Mouse (Mus musculus): Measurements from ENCODE around the gene Gm13285.
A peak's percentile ranks its signal among the peaks of the same experiment; 100 is the strongest.
"Not testable (repeated sequence)": the region's sequence is repeated elsewhere in the genome, so short reads cannot be mapped to it uniquely, and the experiment has no call there.

Gm13285 gene

DNA sequence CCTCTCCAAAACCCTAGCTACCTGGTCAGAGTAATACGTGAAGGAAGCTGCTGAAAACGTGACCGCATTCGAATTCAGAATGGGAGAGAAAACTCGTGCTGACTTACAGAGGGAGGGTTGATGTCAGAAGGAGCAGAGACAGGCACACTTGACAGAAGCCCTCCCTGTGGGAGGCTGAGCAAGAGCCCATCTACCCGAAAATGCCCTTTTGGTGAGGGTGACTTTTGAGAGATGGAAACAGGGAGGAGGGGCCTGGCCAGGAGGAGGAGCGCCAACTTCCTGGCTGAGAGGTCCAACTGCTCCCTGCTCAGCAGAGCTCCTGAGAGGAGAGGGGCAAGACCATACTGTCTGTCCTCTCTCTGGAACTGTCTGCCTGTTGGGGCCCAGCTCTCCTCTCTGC lies at the start of gene Gm13285:
TSS of gene Gm13285 (plus strand) at position 301 of the 400 bp plus-strand sequence.
- not testable (repeated sequence) for DNase-seq (ENCODE audit: low spot score)

DNA sequence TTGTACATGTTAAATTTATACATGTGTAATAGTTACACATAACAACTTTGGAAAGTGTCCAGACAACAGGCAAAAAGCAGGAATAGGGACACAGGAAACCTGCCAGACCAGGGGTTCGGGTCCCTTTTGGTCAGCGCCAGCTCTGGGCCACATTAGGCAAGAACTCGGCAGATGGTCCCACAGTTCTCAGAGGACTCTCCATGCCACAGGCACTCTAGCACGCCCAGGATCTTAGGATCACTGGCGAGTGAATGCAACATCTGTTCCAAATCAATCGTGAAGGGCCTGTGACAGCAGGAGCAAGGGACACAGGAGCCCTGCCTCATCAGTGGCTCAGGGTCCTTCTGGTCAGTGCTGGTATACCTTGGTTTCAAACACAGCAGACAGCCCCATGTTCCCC lies 49.5 kb upstream of the Gm13285 start:
- DNase-seq (ENCODE audit: low spot score), result no peak

DNA sequence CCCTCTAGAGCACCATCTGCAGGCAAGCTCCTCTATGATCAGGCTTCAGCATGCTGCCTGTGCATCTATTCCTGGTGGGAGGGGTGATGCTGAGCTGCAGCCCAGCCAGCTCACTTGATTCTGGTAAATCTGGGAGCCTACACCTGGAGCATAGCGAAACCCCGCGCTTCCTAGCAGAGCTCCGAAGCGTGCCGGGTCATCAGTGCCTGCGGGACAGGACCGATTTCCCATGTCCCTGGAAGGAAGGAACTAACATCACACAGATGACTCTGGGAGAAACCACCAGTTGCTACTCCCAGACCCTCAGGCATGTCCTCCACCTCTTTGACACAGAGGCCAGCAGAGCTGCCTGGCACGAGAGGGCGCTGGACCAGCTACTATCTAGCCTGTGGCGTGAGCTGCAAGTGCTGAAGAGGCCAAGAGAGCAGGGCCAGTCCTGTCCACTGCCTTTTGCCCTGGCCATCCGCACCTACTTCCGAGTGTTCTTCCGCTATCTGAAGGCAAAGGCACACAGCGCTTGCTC lies 44.6 kb upstream of the Gm13285 start, which contains the start of gene Gm13271:
TSS of gene Gm13271 (plus strand) at position 51 of the 523 bp plus-strand sequence.
- DNase-seq (ENCODE audit: low spot score), result peak; percentile 78

DNA sequence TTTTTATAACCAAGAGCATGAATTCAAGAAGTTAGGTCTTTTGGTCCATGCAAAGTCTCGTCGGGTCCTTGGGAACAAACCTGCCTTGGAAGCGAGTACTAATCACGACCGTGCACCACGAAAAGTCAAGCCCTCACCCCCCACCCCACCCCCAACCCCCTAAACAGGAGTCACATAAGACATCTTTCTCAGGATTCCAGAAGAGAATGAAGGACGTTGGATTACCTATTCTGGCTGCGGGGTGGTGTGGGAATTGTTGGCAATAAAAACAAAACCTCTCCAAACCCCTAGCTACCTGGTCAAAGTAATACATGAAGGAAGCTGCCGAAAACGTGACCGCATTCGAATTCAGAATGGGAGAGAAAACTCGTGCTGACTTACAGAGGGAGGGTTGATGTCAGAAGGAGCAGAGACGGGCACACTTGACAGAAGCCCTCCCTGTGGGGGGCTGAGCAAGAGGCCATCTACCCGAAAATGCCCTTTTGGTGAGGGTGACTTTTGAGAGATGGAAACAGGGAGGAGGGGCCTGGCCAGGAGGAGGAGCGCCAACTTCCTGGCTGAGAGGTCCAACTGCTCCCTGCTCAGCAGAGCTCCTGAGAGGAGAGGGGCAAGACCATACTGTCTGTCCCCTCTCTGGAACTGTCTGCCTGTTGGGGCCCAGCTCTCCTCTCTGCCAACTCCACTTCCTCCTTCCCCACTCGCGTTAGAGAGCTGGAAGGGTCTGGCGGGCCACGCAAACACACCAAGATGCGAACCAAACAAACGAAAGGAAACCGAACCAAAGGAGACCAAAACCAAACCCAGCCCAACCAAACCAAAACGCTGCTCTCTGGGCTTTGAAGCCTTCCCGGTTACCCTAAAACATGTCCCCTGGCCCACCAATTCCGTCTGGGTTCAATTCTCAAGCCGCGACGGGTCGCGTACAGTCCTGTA lies 42.6 kb upstream of the Gm13285 start:
- not testable (repeated sequence) for DNase-seq (ENCODE audit: low spot score)

DNA sequence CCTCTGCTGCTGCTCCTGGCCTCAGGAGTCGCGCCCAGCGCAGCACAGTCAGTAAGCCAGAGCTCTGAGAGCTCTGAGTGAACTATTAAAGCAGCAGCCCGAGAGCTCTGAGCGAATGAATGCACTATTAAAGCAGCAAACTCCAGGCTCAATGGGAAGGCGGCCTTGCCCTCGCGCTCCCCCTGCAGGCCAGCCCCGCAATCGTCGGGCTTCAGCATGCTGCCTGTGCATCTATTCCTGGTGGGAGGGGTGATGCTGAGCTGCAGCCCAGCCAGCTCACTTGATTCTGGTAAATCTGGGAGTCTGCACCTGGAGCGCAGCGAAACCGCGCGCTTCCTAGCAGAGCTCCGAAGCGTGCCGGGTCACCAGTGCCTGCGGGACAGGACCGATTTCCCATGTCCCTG lies 41.8 kb upstream of the Gm13285 start:
- DNase-seq (ENCODE audit: low spot score), result peak; percentile 84

DNA sequence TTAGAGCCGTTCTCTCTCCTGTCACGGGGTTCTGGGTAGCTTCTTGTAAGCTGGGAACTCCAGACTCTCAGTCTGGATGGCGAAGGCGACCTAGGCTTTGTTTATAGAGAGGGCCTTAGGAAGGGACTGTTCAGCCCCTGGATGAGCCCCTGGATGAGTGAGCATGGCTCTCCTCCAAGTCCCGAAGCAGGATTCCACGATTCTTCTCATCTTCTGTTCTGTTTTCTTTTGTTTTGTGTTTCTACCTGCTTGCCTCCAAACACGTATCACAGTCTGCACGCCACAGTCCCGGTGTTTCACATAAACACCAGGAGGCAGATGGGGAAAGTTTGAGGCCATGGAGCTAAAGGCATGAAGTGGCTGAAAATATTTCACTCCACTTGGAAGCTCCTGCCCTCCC lies 40.7 kb upstream of the Gm13285 start:
- not testable (repeated sequence) for DNase-seq (ENCODE audit: low spot score)

DNA sequence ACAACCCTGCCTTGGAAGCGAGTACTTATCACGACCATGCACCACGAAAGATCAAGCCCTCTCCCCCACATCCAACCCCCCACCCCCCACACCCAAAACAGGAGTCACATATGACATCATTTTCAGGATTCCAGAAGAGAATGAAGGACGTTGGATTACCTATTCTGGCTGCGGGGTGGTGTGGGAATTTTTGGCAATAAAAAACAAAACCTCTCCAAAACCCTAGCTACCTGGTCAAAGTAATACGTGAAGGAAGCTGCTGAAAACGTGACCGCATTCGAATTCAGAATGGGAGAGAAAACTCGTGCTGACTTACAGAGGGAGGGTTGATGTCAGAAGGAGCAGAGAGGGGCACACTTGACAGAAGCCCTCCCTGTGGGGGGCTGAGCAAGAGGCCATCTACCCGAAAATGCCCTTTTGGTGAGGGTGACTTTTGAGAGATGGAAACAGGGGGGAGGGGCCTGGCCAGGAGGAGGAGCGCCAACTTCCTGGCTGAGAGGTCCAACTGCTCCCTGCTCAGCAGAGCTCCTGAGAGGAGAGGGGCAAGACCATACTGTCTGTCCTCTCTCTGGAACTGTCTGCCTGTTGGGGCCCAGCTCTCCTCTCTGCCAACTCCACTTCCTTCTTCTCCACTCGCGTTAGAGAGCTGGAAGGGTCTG lies 39.7 kb upstream of the Gm13285 start, which contains the start of gene Gm13283:
TSS of gene Gm13283 (plus strand) at position 510 of the 659 bp plus-strand sequence.
- peak; percentile 35 for DNase-seq (ENCODE audit: low spot score)

DNA sequence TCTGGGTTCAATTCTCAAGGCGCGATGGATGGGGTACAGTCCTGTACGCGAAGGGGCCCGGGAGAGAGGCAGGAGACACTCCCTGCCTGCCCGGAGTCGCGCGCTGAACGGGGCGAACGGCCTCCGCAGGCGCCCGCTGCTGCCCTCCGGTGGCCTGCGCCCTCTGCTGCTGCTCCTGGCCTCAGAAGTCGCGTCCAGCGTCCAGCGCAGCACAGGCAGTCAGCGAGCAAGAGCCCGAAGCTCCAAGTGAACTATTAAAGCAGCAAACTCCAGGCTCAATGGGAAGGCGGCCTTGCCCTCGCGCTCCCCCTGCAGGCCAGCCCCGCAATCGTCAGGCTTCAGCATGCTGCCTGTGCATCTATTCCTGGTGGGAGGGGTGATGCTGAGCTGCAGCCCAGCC lies 39.0 kb upstream of the Gm13285 start:
- DNase-seq (ENCODE audit: low spot score), result peak; percentile 63

DNA sequence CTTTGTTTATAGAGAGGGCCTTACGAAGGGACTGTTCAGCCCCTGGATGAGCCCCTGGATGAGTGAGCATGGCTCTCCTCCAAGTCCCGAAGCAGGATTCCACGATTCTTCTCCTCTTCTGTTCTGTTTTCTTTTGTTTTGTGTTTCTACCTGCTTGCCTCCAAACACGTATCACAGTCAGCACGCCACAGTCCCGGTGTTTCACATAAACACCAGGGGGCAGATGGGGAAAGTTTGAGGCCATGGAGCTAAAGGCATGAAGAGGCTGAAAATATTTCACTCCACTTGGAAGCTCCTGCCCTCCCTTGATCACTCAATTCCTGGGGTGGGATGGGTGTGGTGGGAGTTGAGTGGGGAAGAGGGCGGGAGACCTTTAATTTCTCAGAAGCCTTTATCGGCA lies 37.7 kb upstream of the Gm13285 start:
- DNase-seq (ENCODE audit: low spot score), result peak; percentile 73

DNA sequence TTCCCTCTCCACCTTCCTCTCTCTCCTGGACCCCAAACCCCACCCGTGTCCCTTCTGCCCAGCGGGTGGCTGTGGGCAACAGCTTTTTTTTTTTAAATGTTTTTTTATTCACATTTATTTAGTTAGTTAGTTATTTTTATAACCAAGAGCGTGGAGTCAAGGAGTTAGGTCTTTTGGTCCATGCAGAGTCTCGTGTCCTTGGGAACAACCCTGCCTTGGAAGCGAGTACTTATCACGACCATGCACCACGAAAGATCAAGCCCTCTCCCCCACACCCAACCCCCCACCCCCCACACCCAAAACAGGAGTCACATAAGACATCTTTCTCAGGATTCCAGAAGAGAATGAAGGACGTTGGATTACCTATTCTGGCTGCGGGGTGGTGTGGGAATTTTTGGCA lies 37.1 kb upstream of the Gm13285 start:
- DNase-seq (ENCODE audit: low spot score), result not testable (repeated sequence)

DNA sequence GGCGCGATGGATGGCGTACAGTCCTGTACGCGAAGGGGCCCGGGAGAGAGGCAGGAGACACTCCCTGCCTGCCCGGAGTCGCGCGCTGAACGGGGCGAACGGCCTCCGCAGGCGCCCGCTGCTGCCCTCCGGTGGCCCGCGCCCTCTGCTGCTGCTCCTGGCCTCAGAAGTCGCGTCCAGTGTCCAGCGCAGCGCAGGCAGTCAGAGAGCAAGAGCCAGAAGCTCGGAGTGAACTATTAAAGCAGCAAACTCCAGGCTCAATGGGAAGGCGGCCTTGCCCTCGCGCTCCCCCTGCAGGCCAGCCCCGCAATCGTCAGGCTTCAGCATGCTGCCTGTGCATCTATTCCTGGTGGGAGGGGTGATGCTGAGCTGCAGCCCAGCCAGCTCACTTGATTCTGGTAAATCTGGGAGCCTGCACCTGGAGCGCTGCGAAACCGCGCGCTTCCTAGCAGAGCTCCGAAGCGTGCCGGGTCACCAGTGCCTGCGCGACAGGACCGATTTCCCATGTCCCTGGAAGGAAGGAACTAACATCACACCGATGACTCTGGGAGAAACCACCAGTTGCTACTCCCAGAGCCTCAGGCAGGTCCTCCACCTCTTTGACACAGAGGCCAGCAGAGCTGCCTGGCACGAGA lies 36.0 kb upstream of the Gm13285 start:
- DNase-seq (ENCODE audit: low spot score), result peak; percentile 40

DNA sequence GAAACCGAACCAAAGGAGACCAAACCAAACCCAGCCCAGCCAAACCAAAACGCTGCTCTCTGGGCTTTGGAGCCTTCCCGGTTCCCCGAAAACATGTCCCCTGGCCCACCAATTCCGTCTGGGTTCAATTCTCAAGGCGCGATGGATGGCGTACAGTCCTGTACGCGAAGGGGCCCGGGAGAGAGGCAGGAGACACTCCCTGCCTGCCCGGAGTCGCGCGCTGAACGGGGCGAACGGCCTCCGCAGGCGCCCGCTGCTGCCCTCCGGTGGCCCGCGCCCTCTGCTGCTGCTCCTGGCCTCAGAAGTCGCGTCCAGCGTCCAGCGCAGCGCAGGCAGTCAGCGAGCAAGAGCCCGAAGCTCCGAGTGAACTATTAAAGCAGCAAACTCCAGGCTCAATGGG lies 25.9 kb upstream of the Gm13285 start, which contains the start of gene Gm13290:
TSS of gene Gm13290 (plus strand) at position 301 of the 400 bp plus-strand sequence.
- not testable (repeated sequence) for DNase-seq (ENCODE audit: low spot score)

DNA sequence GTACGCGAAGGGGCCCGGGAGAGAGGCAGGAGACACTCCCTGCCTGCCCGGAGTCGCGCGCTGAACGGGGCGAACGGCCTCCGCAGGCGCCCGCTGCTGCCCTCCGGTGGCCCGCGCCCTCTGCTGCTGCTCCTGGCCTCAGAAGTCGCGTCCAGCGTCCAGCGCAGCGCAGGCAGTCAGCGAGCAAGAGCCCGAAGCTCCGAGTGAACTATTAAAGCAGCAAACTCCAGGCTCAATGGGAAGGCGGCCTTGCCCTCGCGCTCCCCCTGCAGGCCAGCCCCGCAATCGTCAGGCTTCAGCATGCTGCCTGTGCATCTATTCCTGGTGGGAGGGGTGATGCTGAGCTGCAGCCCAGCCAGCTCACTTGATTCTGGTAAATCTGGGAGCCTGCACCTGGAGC lies 22.8 kb upstream of the Gm13285 start, which contains the start of gene Gm13289:
TSS of gene Gm13289 (plus strand) at position 301 of the 400 bp plus-strand sequence.
- DNase-seq (ENCODE audit: low spot score), result not testable (repeated sequence)

DNA sequence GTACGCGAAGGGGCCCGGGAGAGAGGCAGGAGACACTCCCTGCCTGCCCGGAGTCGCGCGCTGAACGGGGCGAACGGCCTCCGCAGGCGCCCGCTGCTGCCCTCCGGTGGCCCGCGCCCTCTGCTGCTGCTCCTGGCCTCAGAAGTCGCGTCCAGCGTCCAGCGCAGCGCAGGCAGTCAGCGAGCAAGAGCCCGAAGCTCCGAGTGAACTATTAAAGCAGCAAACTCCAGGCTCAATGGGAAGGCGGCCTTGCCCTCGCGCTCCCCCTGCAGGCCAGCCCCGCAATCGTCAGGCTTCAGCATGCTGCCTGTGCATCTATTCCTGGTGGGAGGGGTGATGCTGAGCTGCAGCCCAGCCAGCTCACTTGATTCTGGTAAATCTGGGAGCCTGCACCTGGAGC lies 19.9 kb upstream of the Gm13285 start, which contains the start of gene Gm13272:
TSS of gene Gm13272 (plus strand) at position 301 of the 400 bp plus-strand sequence.
- not testable (repeated sequence) for DNase-seq (ENCODE audit: low spot score)

DNA sequence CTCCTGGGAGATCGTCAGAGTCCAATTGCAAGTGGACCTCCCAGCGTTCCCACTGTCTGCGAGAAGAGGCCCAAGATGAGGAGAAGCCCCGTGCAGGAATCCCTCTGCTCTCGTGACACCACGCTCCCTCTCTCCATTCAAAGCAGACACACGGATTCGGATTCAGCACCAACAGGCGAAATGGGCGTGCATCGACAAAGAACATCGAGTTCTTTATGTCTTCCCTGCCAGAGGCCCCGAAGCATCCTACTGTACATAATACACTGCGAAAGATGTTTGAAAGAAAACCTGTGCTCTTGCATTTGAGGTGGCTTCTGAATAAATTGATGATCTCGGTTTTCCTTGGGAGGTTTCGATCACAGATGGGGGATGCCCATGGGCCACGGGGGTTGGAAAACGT lies 19.1 kb upstream of the Gm13285 start:
- DNase-seq (ENCODE audit: low spot score), result not testable (repeated sequence)

DNA sequence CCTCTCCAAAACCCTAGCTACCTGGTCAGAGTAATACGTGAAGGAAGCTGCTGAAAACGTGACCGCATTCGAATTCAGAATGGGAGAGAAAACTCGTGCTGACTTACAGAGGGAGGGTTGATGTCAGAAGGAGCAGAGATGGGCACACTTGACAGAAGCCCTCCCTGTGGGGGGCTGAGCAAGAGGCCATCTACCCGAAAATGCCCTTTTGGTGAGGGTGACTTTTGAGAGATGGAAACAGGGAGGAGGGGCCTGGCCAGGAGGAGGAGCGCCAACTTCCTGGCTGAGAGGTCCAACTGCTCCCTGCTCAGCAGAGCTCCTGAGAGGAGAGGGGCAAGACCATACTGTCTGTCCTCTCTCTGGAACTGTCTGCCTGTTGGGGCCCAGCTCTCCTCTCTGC lies 17.6 kb upstream of the Gm13285 start, which contains the start of gene Ifnz:
TSS of gene Ifnz (plus strand) at position 301 of the 400 bp plus-strand sequence.
- not testable (repeated sequence) for DNase-seq (ENCODE audit: low spot score)

DNA sequence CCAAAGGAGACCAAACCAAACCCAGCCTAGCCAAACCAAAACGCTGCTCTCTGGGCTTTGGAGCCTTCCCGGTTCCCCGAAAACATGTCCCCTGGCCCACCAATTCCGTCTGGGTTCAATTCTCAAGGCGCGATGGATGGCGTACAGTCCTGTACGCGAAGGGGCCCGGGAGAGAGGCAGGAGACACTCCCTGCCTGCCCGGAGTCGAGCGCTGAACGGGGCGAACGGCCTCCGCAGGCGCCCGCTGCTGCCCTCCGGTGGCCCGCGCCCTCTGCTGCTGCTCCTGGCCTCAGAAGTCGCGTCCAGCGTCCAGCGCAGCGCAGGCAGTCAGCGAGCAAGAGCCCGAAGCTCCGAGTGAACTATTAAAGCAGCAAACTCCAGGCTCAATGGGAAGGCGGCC lies 17.1 kb upstream of the Gm13285 start:
- not testable (repeated sequence) for DNase-seq (ENCODE audit: low spot score)

DNA sequence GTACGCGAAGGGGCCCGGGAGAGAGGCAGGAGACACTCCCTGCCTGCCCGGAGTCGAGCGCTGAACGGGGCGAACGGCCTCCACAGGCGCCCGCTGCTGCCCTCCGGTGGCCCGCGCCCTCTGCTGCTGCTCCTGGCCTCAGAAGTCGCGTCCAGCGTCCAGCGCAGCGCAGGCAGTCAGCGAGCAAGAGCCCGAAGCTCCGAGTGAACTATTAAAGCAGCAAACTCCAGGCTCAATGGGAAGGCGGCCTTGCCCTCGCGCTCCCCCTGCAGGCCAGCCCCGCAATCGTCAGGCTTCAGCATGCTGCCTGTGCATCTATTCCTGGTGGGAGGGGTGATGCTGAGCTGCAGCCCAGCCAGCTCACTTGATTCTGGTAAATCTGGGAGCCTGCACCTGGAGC lies 14.1 kb upstream of the Gm13285 start, which contains the start of gene Gm13276:
TSS of gene Gm13276 (plus strand) at position 301 of the 400 bp plus-strand sequence.
- DNase-seq (ENCODE audit: low spot score), result not testable (repeated sequence)

DNA sequence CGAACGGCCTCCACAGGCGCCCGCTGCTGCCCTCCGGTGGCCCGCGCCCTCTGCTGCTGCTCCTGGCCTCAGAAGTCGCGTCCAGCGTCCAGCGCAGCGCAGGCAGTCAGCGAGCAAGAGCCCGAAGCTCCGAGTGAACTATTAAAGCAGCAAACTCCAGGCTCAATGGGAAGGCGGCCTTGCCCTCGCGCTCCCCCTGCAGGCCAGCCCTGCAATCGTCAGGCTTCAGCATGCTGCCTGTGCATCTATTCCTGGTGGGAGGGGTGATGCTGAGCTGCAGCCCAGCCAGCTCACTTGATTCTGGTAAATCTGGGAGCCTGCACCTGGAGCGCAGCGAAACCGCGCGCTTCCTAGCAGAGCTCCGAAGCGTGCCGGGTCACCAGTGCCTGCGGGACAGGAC lies 11.1 kb upstream of the Gm13285 start, which contains the start of gene Gm13277:
TSS of gene Gm13277 (plus strand) at position 231 of the 400 bp plus-strand sequence.
- DNase-seq (ENCODE audit: low spot score), result peak; percentile 33

DNA sequence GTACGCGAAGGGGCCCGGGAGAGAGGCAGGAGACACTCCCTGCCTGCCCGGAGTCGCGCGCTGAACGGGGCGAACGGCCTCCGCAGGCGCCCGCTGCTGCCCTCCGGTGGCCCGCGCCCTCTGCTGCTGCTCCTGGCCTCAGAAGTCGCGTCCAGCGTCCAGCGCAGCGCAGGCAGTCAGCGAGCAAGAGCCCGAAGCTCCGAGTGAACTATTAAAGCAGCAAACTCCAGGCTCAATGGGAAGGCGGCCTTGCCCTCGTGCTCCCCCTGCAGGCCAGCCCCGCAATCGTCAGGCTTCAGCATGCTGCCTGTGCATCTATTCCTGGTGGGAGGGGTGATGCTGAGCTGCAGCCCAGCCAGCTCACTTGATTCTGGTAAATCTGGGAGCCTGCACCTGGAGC lies 8.2 kb upstream of the Gm13285 start, which contains the start of gene Gm13278:
TSS of gene Gm13278 (plus strand) at position 301 of the 400 bp plus-strand sequence.
- not testable (repeated sequence) for DNase-seq (ENCODE audit: low spot score)
